Mouse (Mus musculus) liver, embryonic 14.5 days (tissue): ENCODE measurements around the gene P2ry2. TPM values are rescaled to one million over a fixed set of nuclear protein-coding genes. Genes with fewer than 3 reads are reported as not detected.

ENCODE experiments used
- ATAC-seq: fragments of 200-750 bp; cut with Nextera tagmentation; 2 replicates; pipeline ENCODE4 v1.8.0; 2017; ENCODE audit warnings: moderate number of reproducible peaks, mild to moderate bottlenecking, moderate library complexity; ENCODE audit not compliant: insufficient read depth
- DNase-seq, 3 experiments: peaks; one replicate each; pipeline ENCODE4 v3.0.0-alpha.2; 2012 to 2013; ENCODE audit warnings: low read depth in 3 of 3, low spot score in 3 of 3
- H3K27ac ChIP-seq: fragments of 300-500 bp; sonication (generic); 2 replicates; pipeline ENCODE4 v1.5.1; 2014; ENCODE audit warnings: moderate library complexity, mild to moderate bottlenecking, control low read depth, inconsistent platforms
- H3K27me3 ChIP-seq: fragments of 300-500 bp; sonication (generic); 2 replicates; pipeline ENCODE4 v1.6.1; 2014; ENCODE audit warnings: mild to moderate bottlenecking, low read length, moderate library complexity; ENCODE audit not compliant: control insufficient read depth, insufficient read depth
- H3K36me3 ChIP-seq: fragments of 300-500 bp; sonication (generic); replicated peaks from 2 replicates; pipeline ENCODE4 v1.6.1; 2014; ENCODE audit warnings: low read depth; ENCODE audit not compliant: control insufficient read depth, insufficient read depth
- H3K4me1 ChIP-seq, 2 experiments: fragments of 200-500 bp in 1 of 2; fragments of 300-500 bp in 1 of 2; sonication (generic) in 1 of 2; replicated peaks; 2 replicates each; pipeline ENCODE4 v1.6.1; 2012 to 2014; ENCODE audit warnings: antibody characterized with exemption in 1 of 2, inconsistent platforms in 1 of 2, low read length in 1 of 2; ENCODE audit not compliant: control insufficient read depth in 2 of 2, insufficient read depth in 2 of 2
- H3K4me2 ChIP-seq: fragments of 300-500 bp; sonication (generic); 2 replicates; pipeline ENCODE4 v1.6.1; 2014; ENCODE audit warnings: low read depth, mild to moderate bottlenecking, control low read depth, moderate library complexity
- H3K4me3 ChIP-seq, 2 experiments: fragments of 200-500 bp in 1 of 2; fragments of 300-500 bp in 1 of 2; sonication (generic) in 1 of 2; 2 replicates each; pipeline ENCODE4 v1.5.1; 2012 to 2014; ENCODE audit warnings: low read depth in 2 of 2, low read length in 2 of 2, mild to moderate bottlenecking in 2 of 2, control low read depth in 1 of 2, inconsistent platforms in 1 of 2, moderate library complexity in 1 of 2; ENCODE audit not compliant: insufficient read depth in 1 of 2
- H3K9ac ChIP-seq: fragments of 300-500 bp; sonication (generic); replicated peaks from 2 replicates; pipeline ENCODE4 v1.6.1; 2014; ENCODE audit warnings: mild to moderate bottlenecking, control low read depth, moderate library complexity
- H3K9me3 ChIP-seq: fragments of 300-500 bp; sonication (generic); 2 replicates; pipeline ENCODE4 v1.6.1; 2016; ENCODE audit warnings: low read length, mixed read lengths; ENCODE audit not compliant: control insufficient read depth
- CTCF ChIP-seq: IDR thresholded peaks from 2 replicates; pipeline ENCODE4 v1.5.1; 2016; ENCODE audit warnings: antibody characterized with exemption, low read depth, control low read depth
- EP300 ChIP-seq: IDR thresholded peaks from 2 replicates; pipeline ENCODE4 v1.6.1; 2016; ENCODE audit warnings: antibody characterized with exemption, low read depth
- WGBS: fragments of 180-500 bp; shearing (Covaris S2); extraction: QIAGEN DNeasy Blood & Tissue Kit; methylation state at CpG from one replicate; pipeline ENCODE4 v1.1.7; 2014; ENCODE audit not compliant: insufficient replicate concordance; 5-methylcytosine and 5-hydroxymethylcytosine counted together
- polyA plus RNA-seq, 2 experiments: library from polyadenylated mRNA; depleted of rRNA in 1 of 2; stranded (reverse) in 1 of 2; unstranded in 1 of 2; fragments of >200 nt; fragmentation: Nextera tagmentation in 1 of 2; extraction: Ambion mirVana in 1 of 2; gene quantifications; 2 replicates each; pipeline versions ENCODE4 v1.2.1 to v1.2.3; 2012 to 2014

P2ry2 gene
- polyA plus RNA-seq, 2 experiments, result 0.47 to 0.67 TPM

DNA sequence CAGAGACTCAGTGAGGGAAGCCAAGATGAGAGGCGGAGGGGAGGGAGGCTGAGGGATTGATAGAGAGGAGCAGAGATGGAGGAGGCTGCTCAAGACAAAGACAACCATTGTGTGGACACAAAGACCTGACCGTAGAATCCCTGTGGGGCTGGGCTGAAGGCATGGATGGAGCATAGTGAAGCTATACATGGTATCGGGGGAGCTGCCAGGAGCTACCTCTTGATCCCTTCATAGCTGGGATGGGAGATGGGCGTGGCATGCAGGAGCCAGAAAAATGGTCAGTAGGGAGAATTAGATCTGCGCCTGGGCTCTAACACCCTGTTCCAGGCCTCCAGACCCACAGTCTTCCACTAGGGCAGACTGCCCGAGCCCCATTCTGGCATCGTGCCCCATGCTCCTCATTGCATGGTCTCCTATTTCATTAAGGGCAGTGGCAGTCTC is 4.4 kb upstream of the P2ry2 start:
- TF ChIP-seq EP300 (no peak), CTCF (no peak)
- Histone ChIP-seq H3K9me3 (no peaks in the 10 kb centered on the region), H3K36me3 (no peaks in the 10 kb centered on the region), H3K27me3 (peaks cover 8% of the 10 kb centered on the region), H3K4me3 (no peak overlapping the region), H3K9ac (no peak overlapping the region), H3K4me1 (no peaks in the 10 kb centered on the region), H3K27ac (no peak overlapping the region), H3K4me2 (no peak overlapping the region)
- no peak for ATAC-seq
- DNase-seq, result no peak
- WGBS, result 63% methylated on average over 7 of the region's 7 CpGs

DNA sequence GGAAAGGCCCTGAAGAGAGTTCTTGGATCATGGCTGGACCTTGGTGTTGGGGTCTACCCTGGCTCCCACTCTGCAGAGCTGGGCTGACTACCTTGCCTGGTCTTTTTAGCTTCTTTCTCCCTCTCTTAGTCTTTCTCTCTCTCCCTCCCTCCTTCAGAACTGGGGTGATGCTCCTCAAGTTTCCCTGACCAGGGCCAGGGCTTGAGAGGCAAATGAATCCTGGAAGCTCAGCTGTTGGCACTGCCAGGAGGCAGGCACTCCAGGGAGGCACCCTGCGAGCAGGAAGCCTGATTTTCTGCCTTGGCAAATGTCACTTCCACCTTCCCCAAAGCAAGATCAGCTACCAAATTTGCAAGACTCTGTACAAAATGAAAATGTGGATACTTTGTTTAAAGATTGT is 2.3 kb upstream of the P2ry2 start:
- TF ChIP-seq EP300, result no peak
- no peak for TF ChIP-seq CTCF
- WGBS, result 45% methylated on average over 1 of the region's 1 CpGs
- H3K9ac ChIP-seq, result no peak overlapping the region
- H3K27me3 ChIP-seq, result peaks cover 16% of the 10 kb centered on the region
- H3K9me3 ChIP-seq, result no peaks in the 10 kb centered on the region
- no peak overlapping the region for H3K4me2 ChIP-seq
- no peaks in the 10 kb centered on the region for H3K36me3 ChIP-seq
- no peak overlapping the region for H3K27ac ChIP-seq
- H3K4me3 ChIP-seq, result no peak overlapping the region
- no peak for ATAC-seq
- H3K4me1 ChIP-seq, result 0 out of 4 replicates have a peak, but pooled peaks cover 0 to 2% of the 10 kb centered on the region in 2 experiments
- no peak for DNase-seq

DNA sequence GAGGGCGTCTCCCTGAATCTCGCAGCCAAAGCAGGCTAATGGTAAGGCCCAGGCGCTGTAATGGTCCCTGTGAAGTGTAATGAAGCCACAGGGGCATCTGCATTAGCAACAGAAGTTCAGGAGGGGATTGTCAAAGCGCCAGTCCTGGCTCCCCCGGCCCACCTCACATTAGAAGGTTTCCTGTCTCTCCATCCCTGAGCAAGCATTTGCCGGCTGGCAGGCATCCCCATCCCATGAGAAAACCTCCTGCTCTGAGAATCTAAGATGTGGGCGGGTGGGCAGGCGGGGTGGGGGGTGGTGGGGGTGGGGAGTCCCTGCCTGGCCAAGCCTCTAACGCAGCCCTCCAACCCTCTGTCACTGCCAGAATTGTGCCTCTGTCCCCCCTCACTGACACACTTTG is 1.4 kb upstream of the P2ry2 start:
- Histone ChIP-seq H3K36me3 (no peaks in the 10 kb centered on the region), H3K9ac (no peak overlapping the region), H3K4me2 (no peak overlapping the region), H3K27ac (no peak overlapping the region), H3K27me3 (peaks cover 16% of the 10 kb centered on the region), H3K4me3 (no peak overlapping the region), H3K4me1 (0 out of 4 replicates have a peak, but pooled peaks cover 0 to 2% of the 10 kb centered on the region in 2 experiments), H3K9me3 (no peaks in the 10 kb centered on the region)
- ATAC-seq, result no peak
- DNase-seq, result no peak
- WGBS, result 52% methylated on average over 9 of the region's 9 CpGs
- TF ChIP-seq CTCF (no peak), EP300 (no peak)

DNA sequence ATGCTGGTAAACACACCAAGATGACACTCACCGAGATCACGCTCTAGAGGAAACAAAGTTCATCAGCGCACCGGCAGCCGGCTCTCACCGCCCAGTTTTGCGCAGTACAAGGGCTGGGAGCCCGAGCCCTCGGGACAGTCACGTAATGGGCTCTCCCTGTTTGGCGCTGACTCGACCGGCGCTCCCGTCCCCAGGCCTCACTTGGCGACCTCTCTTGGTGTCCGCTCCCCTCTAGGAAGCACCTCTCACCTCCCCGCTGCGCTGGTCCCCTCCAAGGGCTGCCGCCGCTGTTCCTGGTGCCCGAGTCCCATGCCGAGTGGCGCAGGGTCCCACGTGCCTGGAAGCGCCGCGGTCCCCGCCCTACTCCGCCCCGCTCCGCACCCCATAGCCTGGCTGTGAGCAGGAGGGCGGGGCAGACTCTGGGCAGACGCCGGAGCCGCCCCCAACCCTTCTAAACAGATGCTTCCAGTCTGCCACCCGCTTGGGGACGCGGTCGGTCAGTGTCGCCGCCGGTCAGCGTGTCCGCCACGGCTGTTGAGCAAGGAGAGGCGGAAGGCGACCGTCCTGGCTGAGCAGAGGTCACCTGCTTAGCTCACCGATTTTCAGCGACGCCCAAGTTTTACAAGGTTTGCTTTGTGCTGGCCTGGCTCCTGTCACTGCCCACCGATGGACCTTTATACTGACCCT is 842 bp downstream of the P2ry2 start:
- WGBS, result under 1% methylated on average over 52 of the region's 53 CpGs
- TF ChIP-seq CTCF (no peak), EP300 (no peak)

DNA sequence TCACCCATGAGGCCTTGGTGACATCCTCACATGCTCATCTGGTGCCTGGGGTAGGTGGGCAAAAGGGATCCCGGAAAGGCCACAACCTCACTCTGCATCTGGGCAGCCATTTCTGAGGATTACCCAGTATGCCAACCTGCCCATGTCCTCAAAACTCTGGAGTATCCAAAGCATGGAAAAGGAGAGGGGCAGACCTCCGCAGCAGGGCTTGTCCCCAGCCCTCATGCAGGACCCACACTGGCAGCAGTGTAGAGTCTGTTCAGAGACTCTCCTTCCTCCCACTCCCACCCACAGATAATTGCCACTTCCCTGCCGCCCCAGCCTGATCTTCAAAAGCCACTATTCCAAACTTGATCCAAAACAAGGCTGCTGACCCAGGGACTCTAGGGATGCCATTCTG is 1.9 kb downstream of the P2ry2 start:
- H3K9ac ChIP-seq, result no peak overlapping the region
- no peaks in the 10 kb centered on the region for H3K9me3 ChIP-seq
- no peak overlapping the region for H3K4me2 ChIP-seq
- H3K27ac ChIP-seq, result no peak overlapping the region
- DNase-seq, result no peak
- ATAC-seq, result no peak
- WGBS, result 65% methylated on average over 3 of the region's 3 CpGs
- no peaks in the 10 kb centered on the region for H3K36me3 ChIP-seq
- TF ChIP-seq EP300 (no peak), CTCF (no peak)
- peaks cover 16% of the 10 kb centered on the region for H3K27me3 ChIP-seq
- H3K4me1 ChIP-seq, result 0 out of 4 replicates have a peak, but pooled peaks cover 0 to 2% of the 10 kb centered on the region in 2 experiments
- no peak overlapping the region for H3K4me3 ChIP-seq

More for the DNA sequence above, 842 bp downstream of the P2ry2 start:
- Histone ChIP-seq H3K4me2 (peak overlapping the region; percentile 70), H3K9ac (peak overlapping the region; percentile 23; the same call in 1 of the 2 replicates), H3K36me3 (no peaks in the 10 kb centered on the region), H3K27me3 (peaks cover 16% of the 10 kb centered on the region), H3K4me3 (peak overlapping the region; percentile 33 to 50), H3K9me3 (no peaks in the 10 kb centered on the region), H3K27ac (no peak overlapping the region), H3K4me1 (0 out of 4 replicates have a peak, but pooled peaks cover 0 to 2% of the 10 kb centered on the region in 2 experiments)
- ATAC-seq (peak; percentile 83), DNase-seq (peak in 1 of 3 experiments; percentile 12)
